Mouse (Mus musculus) CD8-positive naive resting alpha-beta T cell, adult 2 months (primary cell): ENCODE results near the gene Vmn2r120.
"Not testable (repeated sequence)": the region's sequence is repeated elsewhere in the genome, so short reads cannot be mapped to it uniquely, and the experiment has no call there.

Experiments used
- DNase-seq, 2 experiments: peaks; one replicate each; pipeline ENCODE4 v3.0.0; 2022; ENCODE audit warnings: low read depth in 2 of 2, low spot score in 2 of 2

The Vmn2r120 gene

DNA sequence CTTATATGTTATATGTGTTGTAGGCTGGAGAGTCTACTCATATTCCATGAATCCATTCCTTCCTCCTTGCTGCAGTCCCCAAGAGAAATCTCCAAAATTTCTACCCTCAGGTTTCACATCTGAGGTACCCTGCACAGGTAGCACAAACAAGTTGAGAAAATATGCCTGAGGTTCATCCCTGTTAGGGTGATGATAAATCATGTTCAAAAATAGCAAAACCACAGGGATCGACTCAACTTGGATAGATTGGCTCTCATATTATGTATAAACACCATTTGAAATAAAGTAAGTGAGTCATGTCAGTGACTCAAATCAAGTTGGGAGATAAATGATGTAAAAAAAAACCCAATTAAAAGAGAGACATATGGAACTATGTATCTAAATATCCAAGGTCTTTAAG, at the start of gene Vmn2r120:
Gene Vmn2r120, minus strand, starts transcription at position 101 of the 400 bp plus-strand sequence.
- DNase-seq: no peak

DNA sequence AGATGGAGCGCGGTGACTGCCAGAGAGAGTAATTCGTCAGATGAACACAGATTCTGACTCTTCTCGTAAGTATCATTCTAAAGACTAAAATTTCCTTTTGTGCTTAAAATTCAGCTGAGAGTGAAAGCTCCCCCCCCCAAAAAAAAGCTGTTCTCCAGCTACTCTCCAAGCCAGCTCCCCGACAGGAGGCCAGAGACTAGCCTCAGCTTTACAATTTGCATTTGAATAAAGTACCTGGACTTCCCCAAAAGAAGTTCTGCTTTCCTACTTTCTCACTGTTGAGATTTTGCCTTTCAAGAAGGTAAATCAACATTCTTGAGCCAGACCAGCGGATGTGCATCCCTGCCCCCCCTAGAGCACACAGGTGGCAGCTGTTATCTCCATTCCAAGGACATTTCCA, 42.0 kb upstream of the Vmn2r120 start:
- not testable (repeated sequence) for DNase-seq

DNA sequence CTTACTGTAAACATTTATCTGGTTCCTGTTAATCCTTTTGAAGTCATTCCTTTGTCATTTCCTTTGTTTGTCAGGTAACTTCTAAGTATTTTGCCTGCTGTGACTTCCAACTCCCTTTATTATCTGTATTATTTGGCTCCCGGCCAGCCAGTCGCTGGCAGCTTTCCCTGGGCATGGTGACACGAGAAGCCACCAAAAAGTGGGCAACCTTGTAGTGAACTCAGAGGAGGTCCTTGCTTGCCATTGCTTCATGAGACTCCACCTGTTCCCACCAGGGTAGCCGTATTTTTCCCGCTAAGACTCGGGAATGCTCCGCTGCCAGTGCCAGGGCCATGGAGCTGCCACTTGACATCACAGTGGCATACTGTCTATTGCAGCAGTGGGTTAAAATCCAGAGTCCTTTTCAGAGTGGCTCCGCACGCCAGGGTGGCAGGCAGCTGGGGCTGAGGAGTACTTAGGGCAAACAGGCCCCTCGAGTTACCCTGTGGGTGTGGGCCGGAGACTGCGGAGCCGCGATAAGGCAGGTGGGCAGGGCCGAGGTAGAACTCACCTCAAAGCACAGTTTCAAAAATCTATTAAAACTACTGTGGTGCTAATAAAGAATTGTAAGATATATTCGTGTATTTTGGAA, 28.9 kb upstream of the Vmn2r120 start:
- no peak for DNase-seq
